Mouse (Mus musculus) erythroblast, embryonic 14.5 days (primary cell): Measurements from ENCODE around the gene Sh3bgrl. TPM values are rescaled to one million over a fixed set of nuclear protein-coding genes. Genes with fewer than 3 reads are reported as not detected.

ENCODE experiments used
- H3K27me3 ChIP-seq: 2 replicates; pipeline ENCODE4 v1.6.1; 2012; ENCODE audit warnings: inconsistent platforms; ENCODE audit not compliant: control insufficient read depth
- H3K36me3 ChIP-seq: 2 replicates; pipeline ENCODE4 v1.6.1; 2012; ENCODE audit warnings: mild to moderate bottlenecking, inconsistent platforms; ENCODE audit not compliant: control insufficient read depth
- H3K4me1 ChIP-seq: 2 replicates; pipeline ENCODE4 v1.6.1; 2012; ENCODE audit warnings: inconsistent platforms; ENCODE audit not compliant: control insufficient read depth
- H3K4me3 ChIP-seq: replicated peaks from 2 replicates; pipeline ENCODE3; 2012; ENCODE audit warnings: moderate library complexity, mild to moderate bottlenecking, inconsistent platforms
- H3K9me3 ChIP-seq: 2 replicates; pipeline ENCODE4 v1.6.1; 2012; ENCODE audit warnings: low read length, inconsistent platforms, mixed read lengths; ENCODE audit not compliant: control insufficient read depth
- GATA1 ChIP-seq: IDR thresholded peaks from 2 replicates; pipeline ENCODE4 v1.6.1; 2012; ENCODE audit warnings: low read length, inconsistent platforms, mixed read lengths
- TAL1 ChIP-seq: IDR thresholded peaks from 3 replicates; pipeline ENCODE4 v1.6.1; 2012; ENCODE audit warnings: low read length, inconsistent platforms, mixed read lengths
- polyA plus RNA-seq: library from polyadenylated mRNA; stranded (reverse); fragments of >175 nt; gene quantifications from 2 replicates; pipeline ENCODE4 v1.2.3, GENCODE M21; 2012

The Sh3bgrl gene
- polyA plus RNA-seq, 1 experiment: 0.17 TPM

DNA sequence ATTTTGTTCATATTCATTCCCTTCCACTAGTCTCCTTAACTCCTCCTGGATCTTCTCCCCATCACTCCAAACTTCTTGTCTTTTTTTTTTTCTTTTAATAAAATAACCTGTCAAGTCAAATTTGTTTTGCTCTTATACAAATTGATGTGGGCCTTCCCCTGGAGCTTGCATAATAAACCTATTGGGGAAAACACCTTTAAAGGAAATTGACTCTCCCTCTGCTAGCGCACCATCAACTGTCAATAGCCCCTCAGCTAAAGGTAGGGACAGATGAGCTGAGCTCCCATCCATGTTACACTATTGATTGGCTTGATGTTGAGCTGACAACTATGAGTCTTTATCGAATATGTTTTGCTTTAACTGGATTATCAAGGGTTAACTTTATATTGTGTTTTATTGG is 5.3 kb downstream of the Sh3bgrl start:
- H3K4me3 ChIP-seq: no peak overlapping the region
- peaks cover 20% of the 10 kb centered on the region for H3K4me1 ChIP-seq
- no peaks in the 10 kb centered on the region for H3K27me3 ChIP-seq
- H3K9me3 ChIP-seq: no peaks in the 10 kb centered on the region
- H3K36me3 ChIP-seq: no peaks in the 10 kb centered on the region
- no peak for TF ChIP-seq TAL1
- no peak for TF ChIP-seq GATA1

DNA sequence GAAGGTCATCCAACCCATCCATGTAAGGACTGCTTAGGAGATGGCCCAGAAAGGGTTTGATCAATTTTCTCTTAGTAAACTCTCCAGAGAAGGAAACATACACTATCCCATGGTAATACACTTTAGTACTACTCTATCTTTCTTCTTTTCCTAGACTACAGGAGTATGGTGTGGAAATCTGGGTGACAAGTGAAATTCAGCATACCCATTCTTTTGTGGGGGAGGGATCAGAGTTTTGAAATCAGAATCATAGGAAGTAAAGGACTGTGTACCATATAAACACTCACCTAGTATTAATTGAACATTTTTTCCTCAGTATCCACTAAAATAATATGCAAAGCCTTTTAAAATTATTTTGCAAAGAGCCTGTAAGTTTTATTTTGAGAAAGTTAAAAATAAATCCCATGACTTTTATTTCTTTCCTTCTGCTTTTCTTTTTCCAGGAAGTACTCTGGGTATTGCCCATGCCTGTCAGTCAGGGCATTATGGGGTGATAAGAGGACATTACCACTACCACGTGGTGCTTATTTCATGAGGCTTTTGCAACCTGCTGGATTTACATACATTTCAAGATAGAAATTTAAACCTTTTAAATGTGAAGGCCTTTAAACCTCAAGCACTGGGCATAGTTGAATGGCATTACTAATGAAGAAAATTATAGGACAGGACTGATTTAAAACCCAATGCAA is 13.1 kb downstream of the Sh3bgrl start:
- H3K9me3 ChIP-seq: no peaks in the 10 kb centered on the region
- peaks cover under 1% of the 10 kb centered on the region; the same call in 1 of the 2 replicates for H3K4me1 ChIP-seq
- TF ChIP-seq GATA1: no peak
- TF ChIP-seq TAL1: no peak
- H3K4me3 ChIP-seq: no peak overlapping the region
- H3K36me3 ChIP-seq: no peaks in the 10 kb centered on the region
- no peaks in the 10 kb centered on the region for H3K27me3 ChIP-seq

DNA sequence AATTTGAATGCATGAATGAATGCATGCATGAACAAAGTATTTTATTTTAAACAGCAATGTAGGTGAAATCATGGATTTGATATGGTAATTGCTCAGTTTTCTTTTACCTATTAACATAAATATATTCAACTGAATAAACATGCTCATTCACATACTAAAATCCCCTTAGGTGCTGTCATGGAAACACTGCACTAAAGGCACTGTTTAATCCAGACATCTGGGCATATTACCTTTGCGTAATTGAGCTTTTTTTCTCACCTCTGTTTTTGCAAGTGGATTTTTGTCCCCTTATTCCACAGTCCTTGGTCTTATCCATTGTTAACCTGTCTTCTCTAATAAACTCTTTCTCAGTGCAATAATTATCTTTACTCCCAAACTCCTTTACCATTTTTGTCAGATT is 17.7 kb downstream of the Sh3bgrl start:
- Histone ChIP-seq H3K27me3 (no peaks in the 10 kb centered on the region), H3K36me3 (no peaks in the 10 kb centered on the region), H3K9me3 (no peaks in the 10 kb centered on the region), H3K4me3 (no peak overlapping the region), H3K4me1 (peaks cover 6% of the 10 kb centered on the region)
- TF ChIP-seq TAL1 (no peak), GATA1 (no peak)

DNA sequence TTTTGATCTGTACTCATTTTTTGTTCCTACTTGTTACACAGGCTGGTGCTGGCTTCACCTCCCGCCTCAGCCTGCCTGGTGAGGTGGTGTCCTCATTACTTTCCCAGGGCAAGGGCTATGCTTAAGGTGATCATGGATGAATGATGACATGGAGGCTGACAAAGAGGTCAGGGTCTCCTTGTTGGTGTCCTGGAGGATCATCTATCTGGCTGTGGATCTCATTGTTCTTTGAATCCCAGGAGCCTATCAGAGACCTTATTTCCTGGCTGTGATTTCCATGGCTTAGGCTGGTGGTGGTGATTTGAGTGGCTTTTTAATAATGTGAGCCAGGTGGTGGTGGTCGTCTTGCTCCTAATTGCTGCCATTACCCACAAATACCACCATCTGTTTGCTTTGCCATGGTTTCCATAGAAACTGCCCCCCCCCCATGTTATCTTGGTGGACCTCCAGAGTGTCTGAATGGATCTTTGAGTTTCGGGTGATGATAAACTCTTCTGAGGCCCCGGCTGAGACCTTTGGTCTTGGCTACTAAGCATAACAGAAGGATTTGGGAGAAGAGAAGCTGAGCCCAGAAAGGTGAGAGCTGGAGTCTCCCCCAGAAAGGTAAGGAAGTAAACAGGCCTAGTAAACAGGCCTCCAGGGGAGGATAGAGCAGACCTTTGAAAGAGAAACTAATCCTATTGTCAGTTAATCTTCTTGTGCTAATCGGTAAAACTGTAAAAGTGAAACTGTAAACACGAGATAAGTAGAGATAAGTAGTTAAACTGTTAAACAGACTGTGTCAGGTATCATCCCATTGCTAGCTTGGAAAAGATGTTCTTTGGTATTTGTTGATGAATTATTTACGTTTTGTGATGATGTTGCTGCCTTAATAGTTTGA is 18.5 kb downstream of the Sh3bgrl start:
- Histone ChIP-seq H3K27me3 (no peaks in the 10 kb centered on the region), H3K9me3 (no peaks in the 10 kb centered on the region), H3K4me1 (peaks cover 6% of the 10 kb centered on the region), H3K36me3 (no peaks in the 10 kb centered on the region), H3K4me3 (peak overlapping the region; percentile 39)
- TF ChIP-seq TAL1: no peak
- TF ChIP-seq GATA1: no peak

DNA sequence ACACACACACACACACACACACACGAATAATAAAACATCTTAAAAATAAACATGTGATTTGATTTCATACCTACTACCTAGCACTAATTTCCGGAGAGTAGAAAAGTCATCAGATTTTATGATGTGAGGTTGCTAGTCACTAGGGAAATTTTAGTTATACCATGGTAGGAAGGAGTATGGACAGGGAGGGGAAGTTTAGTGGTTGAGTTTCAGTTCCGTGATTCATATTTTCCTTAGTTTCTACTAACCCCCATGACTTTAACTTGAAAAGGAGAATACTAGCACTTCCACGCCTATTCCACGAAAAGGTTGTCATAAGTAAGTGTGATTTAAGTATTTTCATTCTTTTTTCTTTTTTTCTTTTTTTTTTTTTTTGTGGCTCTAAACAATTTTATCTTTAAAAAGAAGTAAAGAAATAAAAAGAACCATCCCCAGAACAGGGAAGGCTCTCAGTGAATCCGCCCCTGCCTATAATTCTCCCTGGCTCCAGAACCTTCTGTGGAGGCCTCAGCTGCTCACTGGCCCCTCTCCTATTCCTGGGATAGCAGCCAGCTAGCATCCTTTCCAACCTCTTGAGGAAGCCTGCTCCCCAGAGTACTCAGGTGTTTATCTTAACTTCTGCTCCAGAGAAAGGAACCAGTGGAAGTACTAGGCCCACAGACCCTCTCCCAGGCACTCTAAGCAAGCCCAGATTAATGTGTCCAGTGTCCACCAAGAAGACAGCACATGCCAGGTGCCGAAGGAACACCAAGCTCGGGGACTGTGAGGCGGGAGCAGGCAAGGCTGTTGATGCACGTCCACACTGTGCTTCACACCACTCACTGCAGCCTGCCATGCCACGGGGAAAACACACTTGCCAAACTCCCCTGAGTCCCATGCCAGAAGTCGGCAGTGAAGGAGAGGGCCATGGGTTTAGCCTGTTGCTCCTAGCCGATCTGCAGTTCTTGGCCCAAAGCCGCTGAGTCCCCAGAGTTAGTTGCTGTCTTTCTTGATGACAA is 25.0 kb downstream of the Sh3bgrl start:
- H3K4me1 ChIP-seq: peaks cover 2% of the 10 kb centered on the region; the same call in 1 of the 2 replicates
- H3K27me3 ChIP-seq: no peaks in the 10 kb centered on the region
- TF ChIP-seq TAL1 (no peak), GATA1 (no peak)
- peaks cover 9% of the 10 kb centered on the region for H3K36me3 ChIP-seq
- no peaks in the 10 kb centered on the region for H3K9me3 ChIP-seq
- no peak overlapping the region for H3K4me3 ChIP-seq

DNA sequence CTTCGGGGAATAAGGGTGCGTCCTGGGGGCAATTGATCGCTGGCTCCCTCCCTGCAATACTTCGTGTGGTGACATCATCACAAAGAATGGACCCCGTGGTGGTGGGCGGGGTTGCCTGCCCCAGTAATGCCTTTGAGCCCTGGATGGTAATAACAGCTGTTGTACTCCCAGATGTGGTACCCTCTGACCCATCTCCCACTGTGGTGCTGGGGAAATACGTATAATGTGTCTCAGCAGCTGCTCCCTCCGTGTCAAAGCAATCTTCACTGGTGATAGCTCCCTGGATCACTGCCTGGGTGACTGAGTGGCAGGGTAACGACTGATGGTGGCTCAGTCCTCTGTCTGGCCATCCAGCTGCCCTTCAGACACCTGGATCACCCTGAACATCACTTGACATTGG is 26.0 kb downstream of the Sh3bgrl start:
- Histone ChIP-seq H3K9me3 (no peaks in the 10 kb centered on the region), H3K4me3 (no peak overlapping the region), H3K4me1 (peaks cover 2% of the 10 kb centered on the region; the same call in 1 of the 2 replicates), H3K36me3 (peaks cover 9% of the 10 kb centered on the region), H3K27me3 (no peaks in the 10 kb centered on the region)
- TF ChIP-seq TAL1 (no peak), GATA1 (no peak)

DNA sequence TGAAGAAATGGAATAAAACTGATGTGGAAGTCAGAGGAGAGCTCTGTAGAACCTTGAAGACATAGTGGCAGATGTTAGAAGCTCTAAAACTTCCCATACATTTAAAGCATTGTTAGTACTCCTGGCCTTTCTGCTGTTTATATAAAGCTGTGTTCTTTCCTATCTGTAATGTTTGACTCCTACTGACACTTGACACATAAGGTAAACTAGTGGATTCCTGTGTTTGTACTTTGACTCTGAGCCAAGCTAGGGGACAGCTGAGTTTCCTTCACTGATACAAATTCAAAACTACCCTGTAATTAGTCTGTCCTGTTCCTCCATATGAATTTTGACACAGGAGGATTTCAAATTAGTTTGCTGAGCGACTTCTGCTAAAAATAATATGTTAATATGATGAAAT is 27.5 kb downstream of the Sh3bgrl start:
- Histone ChIP-seq H3K36me3 (peaks cover 9% of the 10 kb centered on the region), H3K4me3 (no peak overlapping the region), H3K27me3 (no peaks in the 10 kb centered on the region), H3K4me1 (peaks cover 8% of the 10 kb centered on the region), H3K9me3 (no peaks in the 10 kb centered on the region)
- no peak for TF ChIP-seq TAL1
- TF ChIP-seq GATA1: no peak

DNA sequence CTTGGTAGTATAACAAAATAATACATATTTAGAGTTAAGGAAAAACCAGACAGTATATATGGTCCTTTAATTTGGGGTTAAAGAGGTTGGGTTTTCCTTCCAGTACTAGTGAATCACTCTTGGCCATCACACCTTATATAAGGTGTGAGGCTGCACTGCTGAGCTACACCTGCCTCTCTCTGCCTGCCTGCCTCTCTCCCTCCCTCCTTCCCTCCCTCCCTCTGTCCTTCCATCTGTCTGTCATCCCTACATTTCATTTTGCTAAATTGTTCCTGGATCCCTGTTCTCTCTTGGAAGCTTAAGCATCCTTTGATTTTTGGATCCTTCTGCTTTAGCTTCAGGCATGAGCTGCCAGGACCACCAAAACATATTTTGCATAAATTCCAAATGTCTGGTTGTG is 28.6 kb downstream of the Sh3bgrl start:
- TF ChIP-seq TAL1 (no peak), GATA1 (no peak)
- peaks cover 9% of the 10 kb centered on the region for H3K36me3 ChIP-seq
- H3K4me3 ChIP-seq: no peak overlapping the region
- H3K9me3 ChIP-seq: no peaks in the 10 kb centered on the region
- H3K4me1 ChIP-seq: peaks cover 9% of the 10 kb centered on the region
- H3K27me3 ChIP-seq: no peaks in the 10 kb centered on the region
